Mouse (Mus musculus) testis, postnatal 10 days (tissue): ENCODE data around the gene Mdga1.

ENCODE experiments used
- DNase-seq: peaks from one replicate; pipeline ENCODE4 v3.0.0; 2021; ENCODE audit warnings: low spot score

Gene Mdga1

GRCm38 (mm10) chr17:29970037-29970555 lies at the start of gene Mdga1:
TSS of gene Mdga1 (minus strand) at chr17:29970087.
- no peak for DNase-seq

GRCm38 (mm10) chr17:30018927-30019610 lies 49.2 kb upstream of the Mdga1 start:
- DNase-seq = no peak

DNA sequence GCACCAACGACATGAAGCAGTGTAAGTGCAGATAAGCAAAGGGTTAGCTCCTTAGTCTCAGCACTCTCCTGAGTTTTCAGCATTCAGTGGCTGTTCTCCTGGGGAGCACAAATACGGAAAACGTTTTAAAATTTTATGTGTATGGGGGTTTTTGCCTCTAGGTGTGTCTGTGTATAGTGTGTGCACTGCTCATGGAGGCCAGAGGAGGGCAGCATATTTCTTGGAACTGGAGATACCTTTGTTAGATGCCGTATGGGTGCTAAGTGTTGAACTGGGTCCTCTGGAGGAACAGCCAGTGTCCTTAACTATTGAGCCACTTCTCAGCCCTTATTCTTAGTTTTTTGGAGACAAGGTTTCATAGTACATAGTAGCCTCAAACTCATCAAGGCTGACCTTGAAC lies 44.8 kb upstream of the Mdga1 start:
- DNase-seq = no peak

- DNase-seq = no peak
Observed at GRCm38 (mm10) chr17:30008392-30008791, 38.5 kb upstream of the Mdga1 start.

DNA sequence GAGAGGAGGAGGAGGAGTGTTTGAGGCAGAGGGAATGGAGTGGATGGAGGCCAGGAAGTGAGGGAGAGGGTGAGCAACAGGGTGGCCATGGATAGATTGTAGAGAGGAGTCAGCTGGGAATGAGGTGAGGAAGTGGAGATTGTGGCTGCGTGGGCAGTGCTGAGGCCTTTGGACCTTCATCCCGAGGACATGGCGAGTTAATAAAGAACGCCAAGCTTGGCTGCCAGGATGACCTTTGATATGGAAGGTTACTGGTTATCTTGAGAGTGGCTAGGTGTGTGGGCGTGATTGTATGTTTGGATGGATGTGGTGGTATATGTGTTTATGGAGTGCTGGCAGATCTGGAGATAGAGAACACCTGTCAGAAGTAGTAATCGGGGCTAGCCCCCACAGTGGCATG lies 38.0 kb upstream of the Mdga1 start:
- no peak for DNase-seq

DNA sequence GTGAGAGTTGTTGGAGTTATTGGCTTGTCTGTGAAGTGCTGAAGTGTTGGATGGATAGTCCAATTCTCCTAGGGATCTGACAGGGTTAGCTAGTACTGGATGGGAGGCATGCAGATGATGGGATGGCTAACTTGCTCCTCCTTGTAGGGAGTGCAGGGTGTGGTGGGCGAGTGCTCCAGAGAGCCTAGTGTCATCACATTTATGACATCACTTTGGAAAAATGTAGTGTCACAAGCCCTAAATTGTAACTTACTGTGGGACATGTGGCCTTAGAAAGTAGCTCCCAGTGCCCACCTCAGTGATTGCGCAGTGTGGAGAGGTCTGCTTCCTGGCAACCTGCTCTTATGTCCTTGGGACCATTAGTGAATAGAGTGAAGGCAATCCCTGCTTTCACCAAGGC lies 37.0 kb upstream of the Mdga1 start:
- no peak for DNase-seq

GRCm38 (mm10) chr17:30005451-30005941 lies 35.6 kb upstream of the Mdga1 start:
- peak; percentile 66 for DNase-seq

DNA sequence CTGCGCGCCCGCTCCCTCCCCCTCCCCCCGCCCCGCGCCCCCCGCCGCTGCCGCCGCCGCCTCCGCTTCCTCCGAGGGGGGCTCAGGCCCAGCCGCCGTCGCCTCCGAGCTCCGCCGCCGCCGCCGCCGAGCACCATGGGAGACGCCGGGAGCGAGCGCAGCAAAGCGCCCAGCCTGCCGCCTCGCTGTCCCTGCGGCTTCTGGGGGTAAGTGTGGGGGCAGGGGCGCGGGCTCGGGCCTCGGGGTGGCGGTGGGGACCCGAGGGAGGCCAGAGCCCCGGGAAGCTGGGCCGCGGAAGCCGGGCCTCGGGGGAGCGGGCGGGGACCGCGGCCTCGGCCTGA lies 35.2 kb upstream of the Mdga1 start:
- DNase-seq = no peak

GRCm38 (mm10) chr17:30004203-30005102 lies 34.6 kb upstream of the Mdga1 start, which contains the start of gene Zfand3:
TSS of gene Zfand3 (plus strand) at chr17:30004733.
- DNase-seq = peak; percentile 97

GRCm38 (mm10) chr17:29998566-29999295 lies 28.8 kb upstream of the Mdga1 start:
- no peak for DNase-seq

- DNase-seq = no peak
Observed at GRCm38 (mm10) chr17:29997726-29998125, 27.8 kb upstream of the Mdga1 start.

- no peak for DNase-seq
Observed at GRCm38 (mm10) chr17:29995986-29996385, 26.1 kb upstream of the Mdga1 start.

DNA sequence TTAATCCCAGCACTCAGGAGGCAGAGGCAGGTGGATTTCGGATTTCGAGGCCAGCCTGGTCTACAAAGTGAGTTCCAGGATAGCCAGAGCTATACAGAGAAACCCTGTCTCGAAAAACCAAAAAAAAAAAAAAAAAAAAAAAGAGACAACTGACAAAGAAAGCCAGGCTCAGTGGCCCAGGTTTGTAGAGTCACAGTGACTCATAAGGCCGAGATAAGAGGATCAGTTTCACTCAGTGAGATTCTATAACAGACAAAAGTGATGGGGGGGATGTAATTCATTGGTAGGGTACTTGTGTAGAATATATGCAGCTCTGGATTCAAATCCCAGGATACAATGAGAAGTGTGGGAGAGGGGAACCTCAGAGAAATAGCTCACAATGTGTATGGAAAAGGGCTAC lies 24.6 kb upstream of the Mdga1 start:
- no peak for DNase-seq

DNA sequence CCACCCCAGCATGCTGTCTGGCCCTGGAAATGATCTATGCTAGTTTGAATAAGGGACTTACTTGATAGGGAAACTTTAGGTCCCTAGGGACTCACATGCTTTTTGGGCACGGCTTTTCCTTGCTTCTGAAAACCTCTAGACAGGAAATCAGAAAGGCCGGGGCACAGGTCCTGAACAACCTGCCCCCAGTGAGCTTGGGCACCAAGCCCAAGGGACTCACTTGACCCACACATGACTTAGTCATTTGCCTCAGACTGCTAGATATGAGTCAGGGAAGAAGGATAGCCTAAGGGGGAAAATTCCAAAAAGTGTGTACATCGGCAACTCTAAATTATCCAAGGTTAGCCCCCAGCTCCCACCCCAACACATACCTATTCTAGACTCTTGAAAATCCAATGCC lies 24.1 kb upstream of the Mdga1 start:
- no peak for DNase-seq

DNA sequence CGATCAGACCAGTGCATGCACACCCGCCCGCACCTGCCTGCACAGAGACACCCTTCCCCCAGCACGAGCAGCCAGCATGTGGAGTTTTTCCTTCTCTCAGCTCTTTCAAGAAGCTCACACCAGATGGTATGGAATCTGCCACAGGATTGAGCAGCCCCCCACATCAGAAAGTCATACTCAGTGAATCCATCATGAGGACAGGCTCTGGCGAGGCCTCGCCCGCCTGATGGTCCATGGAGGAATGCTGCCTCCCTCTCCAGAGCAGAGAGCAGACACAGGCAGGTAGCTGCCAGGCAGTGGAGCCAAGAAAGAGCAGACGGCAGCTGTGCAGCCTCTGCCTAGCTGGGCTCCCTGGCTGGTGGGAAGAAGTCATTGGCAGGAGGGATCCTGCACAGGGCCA lies 23.6 kb upstream of the Mdga1 start:
- DNase-seq = no peak

DNA sequence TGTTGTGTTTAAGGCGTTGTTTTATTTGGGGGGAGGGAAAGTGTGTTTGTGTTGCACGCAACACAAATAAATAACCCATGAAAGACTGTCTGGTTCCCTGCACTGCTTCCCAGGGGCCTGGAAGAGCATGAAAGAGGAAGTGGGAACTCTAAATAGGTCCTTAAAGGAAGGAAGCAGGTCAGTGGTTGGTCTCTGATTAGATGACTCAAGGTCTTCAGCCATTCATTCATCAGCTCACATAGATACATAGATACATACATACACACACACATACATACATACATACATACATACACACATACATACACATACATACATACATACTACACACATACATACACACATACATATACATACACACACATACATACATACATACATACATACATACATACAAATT lies 21.0 kb upstream of the Mdga1 start:
- no peak for DNase-seq

DNA sequence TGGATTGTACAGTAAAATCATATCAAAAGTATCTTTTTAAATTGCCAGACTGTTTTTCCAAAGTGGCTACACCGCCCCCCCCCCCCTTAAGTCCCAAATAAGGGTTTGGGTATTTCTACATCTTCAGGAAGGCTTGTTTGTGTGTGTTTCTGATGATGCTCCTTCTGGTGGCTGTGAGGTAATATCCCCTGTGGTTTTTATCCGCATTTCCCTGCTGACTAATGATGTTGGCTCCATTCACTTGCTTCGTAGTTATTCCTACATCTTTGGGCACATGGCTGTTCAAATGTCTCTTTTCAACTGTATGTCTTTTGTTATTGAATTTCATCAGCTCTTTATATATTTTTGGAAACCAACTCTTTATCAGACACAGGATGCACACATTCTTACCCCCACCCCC lies 20.2 kb upstream of the Mdga1 start:
- DNase-seq = no peak

GRCm38 (mm10) chr17:29989653-29990052 lies 19.8 kb upstream of the Mdga1 start:
- no peak for DNase-seq

- DNase-seq = no peak
Observed at GRCm38 (mm10) chr17:29988141-29988540, 18.3 kb upstream of the Mdga1 start.

- DNase-seq = no peak
Observed at GRCm38 (mm10) chr17:29985534-29985933, 15.6 kb upstream of the Mdga1 start.

DNA sequence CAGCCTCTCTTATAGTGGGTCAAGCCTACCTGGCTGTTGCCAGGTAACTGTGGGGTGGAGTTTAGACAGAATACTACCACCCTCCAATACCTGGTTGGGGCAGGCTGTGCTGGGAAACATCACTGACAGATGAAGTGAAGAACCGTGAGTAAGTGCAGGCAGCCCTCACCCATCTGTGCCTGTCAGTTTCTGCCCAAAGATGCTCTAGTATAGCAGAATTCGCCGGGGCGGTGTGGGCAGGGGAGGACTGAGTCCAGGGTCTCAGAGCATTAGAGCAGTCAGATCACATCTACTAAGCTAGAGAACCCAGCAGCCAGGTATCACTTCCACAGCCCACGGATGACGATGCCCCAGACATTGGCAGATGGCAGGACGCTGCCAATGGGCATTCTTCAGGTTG lies 15.0 kb upstream of the Mdga1 start:
- no peak for DNase-seq

DNA sequence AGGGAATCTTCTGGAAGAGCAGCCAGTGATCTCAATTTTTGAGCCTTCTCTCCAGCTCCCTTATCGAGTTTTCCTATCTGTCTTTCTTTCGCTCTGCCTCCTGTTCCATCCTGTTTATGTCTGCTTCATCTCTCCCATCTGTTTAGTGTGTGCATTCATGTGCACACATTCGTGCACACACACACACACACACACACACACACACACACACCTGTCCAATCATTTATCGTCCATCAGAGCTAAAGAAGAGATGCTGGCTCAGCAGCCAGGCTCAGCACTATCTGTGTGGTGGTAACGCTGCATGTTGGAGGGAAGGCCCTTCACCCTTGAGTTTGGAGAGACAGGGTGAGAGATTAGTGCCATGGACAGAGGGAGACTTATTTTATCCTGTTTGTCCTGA lies 13.3 kb upstream of the Mdga1 start:
- DNase-seq = no peak
